Mouse (Mus musculus) intestine, postnatal 0 days (tissue): ENCODE results near the gene Ksr2. TPM values are rescaled to one million over a fixed set of nuclear protein-coding genes. Genes with fewer than 3 reads are reported as not detected.

Experiments used
- ATAC-seq: fragments of 200-750 bp; cut with Nextera tagmentation; 2 replicates; pipeline ENCODE4 v1.8.0; 2017; ENCODE audit warnings: mild to moderate bottlenecking, moderate TSS enrichment, moderate library complexity
- H3K27ac ChIP-seq: fragments of 300-500 bp; sonication (generic); 2 replicates; pipeline ENCODE4 v1.5.1; 2014; ENCODE audit warnings: mild to moderate bottlenecking, low read depth, low read length, moderate library complexity
- H3K27me3 ChIP-seq: fragments of 300-500 bp; sonication (generic); replicated peaks from 2 replicates; pipeline ENCODE4 v1.6.1; 2014; ENCODE audit warnings: low read length, mixed read lengths; ENCODE audit not compliant: control insufficient read depth, insufficient read depth
- H3K36me3 ChIP-seq: fragments of 300-500 bp; sonication (generic); 2 replicates; pipeline ENCODE4 v1.6.1; 2014; ENCODE audit warnings: mild to moderate bottlenecking, moderate library complexity; ENCODE audit not compliant: control insufficient read depth, insufficient read depth
- H3K4me1 ChIP-seq: fragments of 300-500 bp; sonication (generic); replicated peaks from 2 replicates; pipeline ENCODE4 v1.6.1; 2014; ENCODE audit warnings: antibody characterized with exemption, low read length, mixed read lengths; ENCODE audit not compliant: control insufficient read depth, insufficient read depth
- H3K4me2 ChIP-seq: fragments of 300-500 bp; sonication (generic); replicated peaks from 2 replicates; pipeline ENCODE4 v1.6.1; 2014; ENCODE audit warnings: low read depth, mild to moderate bottlenecking, moderate library complexity
- H3K4me3 ChIP-seq: fragments of 300-500 bp; sonication (generic); 2 replicates; pipeline ENCODE4 v1.5.1; 2014; ENCODE audit warnings: low read depth, low read length
- H3K9ac ChIP-seq: fragments of 300-500 bp; sonication (generic); 2 replicates; pipeline ENCODE4 v1.6.1; 2014; ENCODE audit warnings: mild to moderate bottlenecking, low read depth, low read length
- H3K9me3 ChIP-seq: fragments of 300-500 bp; sonication (generic); 2 replicates; pipeline ENCODE4 v1.6.1; 2016; ENCODE audit warnings: mixed run types; ENCODE audit not compliant: control insufficient read depth
- CTCF ChIP-seq: sonication (generic); IDR thresholded peaks from 2 replicates; pipeline ENCODE4 v1.5.1; 2016; ENCODE audit warnings: low read depth, mild to moderate bottlenecking, control low read depth, antibody characterized with exemption, moderate library complexity
- WGBS: fragments of 180-500 bp; shearing (Covaris S2); extraction: QIAGEN DNeasy Blood & Tissue Kit; methylation state at CpG from one replicate; pipeline ENCODE4 v1.1.7; 2014; 5-methylcytosine and 5-hydroxymethylcytosine counted together
- polyA plus RNA-seq: library from polyadenylated mRNA; unstranded; fragments of >200 nt; fragmentation: Nextera tagmentation; extraction: Ambion mirVana; gene quantifications from 2 replicates; pipeline ENCODE4 v1.2.1, GENCODE M21; 2015

Ksr2 gene
- polyA plus RNA-seq, 1 experiment from 2014 or later: 0.12 TPM

DNA sequence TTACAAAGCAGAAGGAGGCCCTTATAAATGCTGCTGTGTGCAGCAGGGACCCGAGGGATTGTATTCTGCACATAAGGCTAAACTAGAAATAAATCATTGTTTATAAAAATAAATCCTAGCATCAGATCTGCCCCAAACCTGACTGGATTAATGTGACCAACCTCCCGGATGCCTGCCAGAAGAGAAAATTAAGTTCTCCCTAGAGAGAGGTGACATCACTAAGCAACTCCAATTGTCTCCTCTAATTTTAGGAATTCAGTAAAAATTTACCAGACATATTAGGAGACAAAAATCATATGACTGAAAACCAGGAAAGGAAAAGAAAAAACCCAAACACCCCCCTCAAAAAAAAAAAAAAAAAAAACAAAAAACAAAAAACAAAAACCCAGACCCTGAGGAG, 221.4 kb downstream of the Ksr2 start:
- no peak for TF ChIP-seq CTCF
- no peaks in the 10 kb centered on the region for H3K4me1 ChIP-seq
- no peak overlapping the region for H3K4me2 ChIP-seq
- no peaks in the 10 kb centered on the region for H3K36me3 ChIP-seq
- H3K27me3 ChIP-seq: no peaks in the 10 kb centered on the region
- 71% methylated on average over 2 of the region's 2 CpGs for WGBS
- ATAC-seq: no peak
- H3K9ac ChIP-seq: no peak overlapping the region
- H3K9me3 ChIP-seq: no peaks in the 10 kb centered on the region
- H3K4me3 ChIP-seq: no peak overlapping the region
- H3K27ac ChIP-seq: no peak overlapping the region

DNA sequence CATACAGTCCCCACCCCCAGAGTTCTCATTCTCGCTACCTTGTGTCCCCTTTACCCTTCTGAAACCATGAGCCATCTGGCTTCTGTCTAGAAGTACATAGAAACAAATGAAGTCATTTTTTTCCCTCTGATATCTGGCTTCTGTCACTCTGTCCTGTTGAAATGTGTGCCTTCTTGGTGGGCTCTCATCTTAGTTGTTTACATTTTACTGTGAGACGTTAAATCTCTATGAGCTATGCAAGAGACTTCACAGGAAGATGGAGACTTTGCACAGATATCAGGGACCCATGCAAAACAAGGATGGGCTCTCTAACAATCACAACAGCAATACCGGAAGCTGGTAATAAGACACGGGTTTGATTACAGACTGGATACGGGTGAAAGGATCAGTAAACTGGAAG, 222.0 kb downstream of the Ksr2 start:
- no peak for TF ChIP-seq CTCF
- H3K9me3 ChIP-seq: no peaks in the 10 kb centered on the region
- no peaks in the 10 kb centered on the region for H3K27me3 ChIP-seq
- H3K4me3 ChIP-seq: no peak overlapping the region
- no peak overlapping the region for H3K4me2 ChIP-seq
- no peak for ATAC-seq
- H3K4me1 ChIP-seq: no peaks in the 10 kb centered on the region
- H3K27ac ChIP-seq: no peak overlapping the region
- WGBS: 56% methylated on average over 5 of the region's 5 CpGs
- no peak overlapping the region for H3K9ac ChIP-seq
- H3K36me3 ChIP-seq: no peaks in the 10 kb centered on the region

GRCm38 (mm10) chr5:117641585-117641984, 227.8 kb downstream of the Ksr2 start:
- Histone ChIP-seq H3K36me3 (no peaks in the 10 kb centered on the region), H3K4me2 (no peak overlapping the region), H3K4me3 (no peak overlapping the region), H3K27me3 (no peaks in the 10 kb centered on the region), H3K4me1 (no peaks in the 10 kb centered on the region), H3K9me3 (no peaks in the 10 kb centered on the region), H3K9ac (no peak overlapping the region), H3K27ac (no peak overlapping the region)
- TF ChIP-seq CTCF: no peak
- 79% methylated on average over 6 of the region's 6 CpGs for WGBS
- ATAC-seq: no peak

DNA sequence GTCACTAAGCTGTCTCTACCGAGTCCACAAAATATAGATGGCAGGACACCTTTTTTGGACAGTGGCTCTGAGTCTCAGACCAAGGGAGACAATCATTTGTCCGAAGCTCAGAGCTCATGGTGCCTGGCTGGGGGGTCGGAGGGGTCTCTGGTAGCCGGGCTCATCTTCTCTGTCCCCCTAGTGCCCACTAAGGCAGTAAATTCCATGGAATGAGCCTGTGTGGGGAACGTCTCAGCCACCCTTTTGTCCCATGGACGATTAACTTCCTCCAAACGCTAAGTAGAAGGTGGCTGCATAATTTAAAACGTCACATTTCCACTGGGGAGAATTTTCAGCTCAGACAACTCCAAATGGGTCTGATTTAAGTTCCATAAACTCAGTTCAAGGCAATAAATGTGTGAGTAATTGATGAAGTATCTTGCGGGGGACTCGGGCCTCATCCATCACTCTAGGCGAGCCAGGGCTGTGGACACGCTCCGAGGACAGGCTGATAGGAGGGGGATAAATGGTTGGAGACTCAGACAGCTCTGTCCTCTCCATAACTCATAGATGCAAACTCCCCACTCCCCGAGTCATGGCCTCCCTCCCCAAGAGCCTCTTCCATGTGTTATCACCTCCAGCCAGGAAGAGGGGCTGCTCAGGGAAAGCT, 237.6 kb downstream of the Ksr2 start:
- no peak for TF ChIP-seq CTCF
- no peak overlapping the region for H3K4me3 ChIP-seq
- no peaks in the 10 kb centered on the region for H3K36me3 ChIP-seq
- WGBS: 54% methylated on average over 14 of the region's 14 CpGs
- no peaks in the 10 kb centered on the region for H3K4me1 ChIP-seq
- no peak overlapping the region for H3K9ac ChIP-seq
- no peaks in the 10 kb centered on the region for H3K9me3 ChIP-seq
- ATAC-seq: no peak
- H3K27me3 ChIP-seq: no peaks in the 10 kb centered on the region
- no peak overlapping the region for H3K27ac ChIP-seq
- H3K4me2 ChIP-seq: no peak overlapping the region

GRCm38 (mm10) chr5:117658641-117659040, 244.8 kb downstream of the Ksr2 start:
- H3K9me3 ChIP-seq: no peaks in the 10 kb centered on the region
- H3K4me2 ChIP-seq: no peak overlapping the region
- ATAC-seq: no peak
- no peak overlapping the region for H3K27ac ChIP-seq
- no peaks in the 10 kb centered on the region for H3K36me3 ChIP-seq
- no peaks in the 10 kb centered on the region for H3K27me3 ChIP-seq
- no peak overlapping the region for H3K4me3 ChIP-seq
- H3K9ac ChIP-seq: no peak overlapping the region
- peak; percentile 16; the same call in 1 of the 2 replicates for TF ChIP-seq CTCF
- WGBS: 47% methylated on average over 6 of the region's 6 CpGs
- H3K4me1 ChIP-seq: no peaks in the 10 kb centered on the region

DNA sequence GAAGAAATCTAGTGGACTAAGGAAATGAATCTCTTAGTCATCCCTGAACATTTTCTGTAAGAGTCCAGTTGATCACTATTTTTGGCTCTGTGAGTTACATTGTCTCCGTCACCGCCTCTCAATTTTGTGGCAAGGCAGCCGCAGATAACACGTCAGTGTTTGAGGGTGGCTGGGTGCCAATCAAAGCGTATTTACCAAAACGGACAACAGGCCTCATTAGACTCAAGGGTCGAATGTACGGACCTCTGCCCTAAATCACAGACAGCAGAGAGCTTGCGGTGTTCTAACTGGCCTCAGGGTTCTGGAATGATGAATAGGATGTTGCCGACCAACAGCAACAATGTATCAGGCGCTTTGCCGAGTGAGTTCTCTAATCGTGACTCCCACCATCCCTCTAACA, 245.8 kb downstream of the Ksr2 start:
- TF ChIP-seq CTCF: no peak
- ATAC-seq: no peak
- no peaks in the 10 kb centered on the region for H3K9me3 ChIP-seq
- no peaks in the 10 kb centered on the region for H3K36me3 ChIP-seq
- no peak overlapping the region for H3K4me3 ChIP-seq
- H3K27me3 ChIP-seq: no peaks in the 10 kb centered on the region
- no peaks in the 10 kb centered on the region for H3K4me1 ChIP-seq
- no peak overlapping the region for H3K4me2 ChIP-seq
- no peak overlapping the region for H3K9ac ChIP-seq
- 54% methylated on average over 13 of the region's 13 CpGs for WGBS
- no peak overlapping the region for H3K27ac ChIP-seq

DNA sequence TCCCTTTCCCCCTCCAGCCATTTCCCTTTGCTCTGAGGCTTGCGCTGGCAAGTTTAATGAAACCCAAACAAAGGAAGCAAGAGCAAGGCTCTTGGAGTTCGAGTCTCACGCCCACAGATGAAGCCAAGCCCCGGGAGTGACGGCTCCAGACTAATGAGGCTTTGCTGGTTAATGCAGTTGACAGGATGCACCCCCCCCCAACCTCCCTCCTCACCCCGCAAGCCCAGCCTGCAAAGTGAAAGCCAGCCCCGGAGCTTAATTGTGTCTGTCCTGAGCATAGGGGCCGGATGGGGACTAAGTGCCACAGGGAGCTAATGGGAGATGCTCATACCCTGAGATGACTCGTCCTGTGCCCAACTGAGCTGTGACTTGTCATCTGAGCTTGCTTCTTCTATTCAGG, 251.4 kb downstream of the Ksr2 start:
- WGBS: 11% methylated on average over 9 of the region's 9 CpGs
- Histone ChIP-seq H3K9me3 (no peaks in the 10 kb centered on the region), H3K27me3 (no peaks in the 10 kb centered on the region), H3K36me3 (no peaks in the 10 kb centered on the region), H3K4me1 (no peaks in the 10 kb centered on the region), H3K4me2 (0 out of 2 replicates have a peak overlapping the region, but pooled peaks have one; percentile 17), H3K9ac (no peak overlapping the region), H3K4me3 (no peak overlapping the region), H3K27ac (no peak overlapping the region)
- ATAC-seq: no peak
- TF ChIP-seq CTCF: no peak
